Mouse (Mus musculus) CD4-positive helper T cell, adult 2 months (primary cell): ENCODE results near the gene P2rx7.
A peak's percentile ranks its signal among the peaks of the same experiment; 100 is the strongest.

ENCODE experiments used
- DNase-seq: peaks from one replicate; pipeline ENCODE4 v3.0.0-alpha.2; 2012; ENCODE audit warnings: low read depth, missing footprints, low spot score

Gene P2rx7

GRCm38 (mm10) chr5:122646050-122646449, 2.3 kb downstream of the P2rx7 start:
- DNase-seq = peak; percentile 78

GRCm38 (mm10) chr5:122647256-122647924, 3.7 kb downstream of the P2rx7 start:
- DNase-seq = peak; percentile 64

GRCm38 (mm10) chr5:122647952-122648374, 4.3 kb downstream of the P2rx7 start:
- DNase-seq = peak; percentile 43

GRCm38 (mm10) chr5:122649264-122649663, 5.6 kb downstream of the P2rx7 start:
- no peak for DNase-seq

- peak; percentile 48 for DNase-seq
Observed at GRCm38 (mm10) chr5:122650100-122650499, 6.4 kb downstream of the P2rx7 start.

- DNase-seq = peak; percentile 82
Observed at GRCm38 (mm10) chr5:122652506-122652905, 8.8 kb downstream of the P2rx7 start.

- no peak for DNase-seq
Observed at GRCm38 (mm10) chr5:122653112-122653445, 9.4 kb downstream of the P2rx7 start.

GRCm38 (mm10) chr5:122653446-122654267, 9.9 kb downstream of the P2rx7 start:
- DNase-seq = peak; percentile 85

GRCm38 (mm10) chr5:122654268-122654573, 10.5 kb downstream of the P2rx7 start:
- DNase-seq = no peak

- DNase-seq = no peak
Observed at GRCm38 (mm10) chr5:122656808-122657207, 13.1 kb downstream of the P2rx7 start.

GRCm38 (mm10) chr5:122662501-122662900, 18.8 kb downstream of the P2rx7 start:
- no peak for DNase-seq

GRCm38 (mm10) chr5:122665036-122665435, 21.3 kb downstream of the P2rx7 start:
- no peak for DNase-seq

GRCm38 (mm10) chr5:122668981-122669897, 25.5 kb downstream of the P2rx7 start:
- no peak for DNase-seq

- peak; percentile 61 for DNase-seq
Observed at GRCm38 (mm10) chr5:122671641-122672040, 27.9 kb downstream of the P2rx7 start.

GRCm38 (mm10) chr5:122672298-122672697, 28.6 kb downstream of the P2rx7 start:
- no peak for DNase-seq

GRCm38 (mm10) chr5:122676002-122676401, 32.3 kb downstream of the P2rx7 start:
- no peak for DNase-seq

GRCm38 (mm10) chr5:122677983-122678382, 34.3 kb downstream of the P2rx7 start:
- DNase-seq = peak; percentile 40

- no peak for DNase-seq
Observed at GRCm38 (mm10) chr5:122679881-122680280, 36.2 kb downstream of the P2rx7 start.

- no peak for DNase-seq
Observed at GRCm38 (mm10) chr5:122681276-122681675, 37.6 kb downstream of the P2rx7 start.

GRCm38 (mm10) chr5:122683926-122684325, 40.2 kb downstream of the P2rx7 start:
- DNase-seq = no peak

GRCm38 (mm10) chr5:122687391-122687790, 43.7 kb downstream of the P2rx7 start:
- no peak for DNase-seq

GRCm38 (mm10) chr5:122689153-122689552, 45.4 kb downstream of the P2rx7 start:
- no peak for DNase-seq
